31 mouse cellular contexts compared by ENCODE assay signal in genomic region chr19:38460696-38461095, GRCm38 (mm10). TPM values are rescaled to one million over a fixed set of nuclear protein-coding genes. Genes with fewer than 3 reads are reported as not detected.
DNase-seq lines count a peak whose midpoint lies in the region; ATAC-seq lines count a peak whose summit lies in the region.
"Had no signal": no experiment of that assay in that cellular context is flagged by ENCODE, and none has a peak within 500 bp of the region (broad histone marks: within the 10 kb centered on the region; RNA-seq: fewer than 3 reads in every experiment).

No protein-coding gene starts in this region.

- peak; percentile 8 to 31 for DNase-seq in adrenal gland, adult (ENCODE audit: inconsistent age in 2 of 2, low spot score in 1 of 2)
- no peak for DNase-seq in adrenal gland, postnatal 25 days
- DNase-seq in layer of hippocampus, postnatal 10 days (ENCODE audit: low spot score in 2 of 2) = peak; percentile 26 to 27
- DNase-seq in layer of hippocampus, postnatal 25 days (ENCODE audit: extremely low spot score in 1 of 2, low spot score in 1 of 2) = no peak
- peak; percentile 40 to 43 for DNase-seq in right cerebral cortex, postnatal 10 days (ENCODE audit: low spot score in 2 of 2)
- DNase-seq in right cerebral cortex, postnatal 25 days = no peak
- DNase-seq: adrenal gland, postnatal 10 days; cerebellum, postnatal 14 days; embryo, embryonic 11 days; gastrocnemius, postnatal 10 days; kidney, adult 11 months; kidney, postnatal 14 days; liver; lung, adult 2 months; lung, postnatal 10 days; right cerebral cortex, adult 18-20 months; thymus, adult 2 months; thymus, postnatal 36 days had no signal

- H3K9me3 ChIP-seq in forebrain, embryonic 16.5 days (ENCODE audit: control insufficient read depth, low read length) = peaks cover 3% of the 10 kb centered on the region; the same call in 1 of the 2 replicates
- H3K9me3 ChIP-seq in forebrain, embryonic 12.5 days = peaks cover 4% of the 10 kb centered on the region; the same call in 1 of the 2 replicates
- H3K9me3 ChIP-seq: embryonic facial prominence, embryonic 12.5 days; heart, embryonic 15.5 days had no signal

- H3K9ac ChIP-seq in forebrain, embryonic 16.5 days (replicated peaks; ENCODE audit: low read depth, low read length) = no peak overlapping the region
- H3K9ac ChIP-seq in forebrain, embryonic 12.5 days = no peak overlapping the region
- H3K9ac ChIP-seq: embryonic facial prominence, embryonic 12.5 days; heart, embryonic 15.5 days; liver, embryonic 14.5 days; neural tube, embryonic 12.5 days had no signal

- H3K4me2 ChIP-seq in forebrain, embryonic 16.5 days (ENCODE audit: low read length) = no peak overlapping the region
- no peak overlapping the region for H3K4me2 ChIP-seq in forebrain, embryonic 12.5 days
- H3K4me2 ChIP-seq: embryonic facial prominence, embryonic 12.5 days; heart, embryonic 15.5 days; neural tube, embryonic 12.5 days had no signal

- peak; percentile 54; the same call in 1 of the 2 replicates for ATAC-seq in forebrain, embryonic 16.5 days
- ATAC-seq in forebrain, embryonic 12.5 days (ENCODE audit: low FRiP score) = no peak
- ATAC-seq: inflammation-experienced regulatory T-cells, adult 6 months; midbrain, embryonic 16.5 days had no signal

- H3K36me3 ChIP-seq in forebrain, embryonic 16.5 days (ENCODE audit: control insufficient read depth, insufficient read depth) = no peaks in the 10 kb centered on the region
- no peaks in the 10 kb centered on the region for H3K36me3 ChIP-seq in forebrain, embryonic 12.5 days (replicated peaks)
- H3K36me3 ChIP-seq: embryonic facial prominence, embryonic 12.5 days; heart, embryonic 15.5 days; neural tube, embryonic 12.5 days had no signal

- no peaks in the 10 kb centered on the region for H3K27me3 ChIP-seq in forebrain, embryonic 16.5 days (replicated peaks; ENCODE audit: control insufficient read depth, insufficient read depth, low read length)
- no peaks in the 10 kb centered on the region for H3K27me3 ChIP-seq in forebrain, embryonic 12.5 days
- H3K27me3 ChIP-seq: CH12.LX; embryonic facial prominence, embryonic 12.5 days; heart, embryonic 15.5 days; neural tube, embryonic 12.5 days had no signal

- WGBS in forebrain, embryonic 16.5 days = 58% methylated on average over 4 of the region's 4 CpGs
- WGBS in forebrain, embryonic 12.5 days = 72% methylated on average over 4 of the region's 4 CpGs

- H3K27ac ChIP-seq in forebrain, embryonic 16.5 days (ENCODE audit: low read length) = no peak overlapping the region
- H3K27ac ChIP-seq in forebrain, embryonic 12.5 days = no peak overlapping the region
- H3K27ac ChIP-seq: embryonic facial prominence, embryonic 12.5 days; heart, embryonic 15.5 days; liver, embryonic 14.5 days; macrophage; neural tube, embryonic 12.5 days had no signal

- no peak overlapping the region for H3K4me3 ChIP-seq in forebrain, embryonic 16.5 days (replicated peaks; ENCODE audit: low read length)
- no peak overlapping the region for H3K4me3 ChIP-seq in forebrain, embryonic 12.5 days (replicated peaks)
- H3K4me3 ChIP-seq: embryonic facial prominence, embryonic 12.5 days; heart, embryonic 15.5 days; myocyte; neural tube, embryonic 12.5 days had no signal

- 0 out of 2 replicates have a peak, but pooled peaks cover 2% of the 10 kb centered on the region for H3K4me1 ChIP-seq in forebrain, embryonic 16.5 days (replicated peaks; ENCODE audit: control insufficient read depth, insufficient read depth, low read length)
- H3K4me1 ChIP-seq in forebrain, embryonic 12.5 days = no peaks in the 10 kb centered on the region
- H3K4me1 ChIP-seq: embryonic facial prominence, embryonic 12.5 days; heart, embryonic 15.5 days; neural tube, embryonic 12.5 days had no signal

RNA-seq across cellular contexts. Expression of gene Plce1, which starts 20.2 kb away (rescaled TPM):
- total RNA-seq in adrenal gland, postnatal 25 days (2021) = 4.0 and 4.7 TPM in 2 replicates
- 3.8 and 4.5 TPM in 2 replicates for polyA plus RNA-seq in forebrain, embryonic 16.5 days (2015; fragmentation: Nextera tagmentation; extraction: Ambion mirVana)
- 6.0 and 6.2 TPM in 2 replicates for polyA plus RNA-seq in forebrain, embryonic 12.5 days (2016; fragmentation: Nextera tagmentation; extraction: Ambion mirVana)
- 10 to 100 TPM; 11.2 to 14.6 TPM for total RNA-seq in layer of hippocampus, postnatal 10 days (2021)
- total RNA-seq in layer of hippocampus, postnatal 25 days (2021) = 1 to 10 TPM; 8.0 to 9.7 TPM
- total RNA-seq: megakaryocyte-erythroid progenitor cell, adult 5-6 weeks had no signal
- polyA plus RNA-seq: C2C12, macrophage had no signal

Comparison
In these comparisons a context has a peak if more than half of its experiments do, and no peak if none do; other contexts are left out.
1. DNase-seq: peak in adrenal gland, adult (2 of 2), layer of hippocampus, postnatal 10 days (2 of 2) and right cerebral cortex, postnatal 10 days (2 of 2); none in adrenal gland, postnatal 25 days (single experiment), layer of hippocampus, postnatal 25 days (0 of 2) and right cerebral cortex, postnatal 25 days (single experiment).